Mouse (Mus musculus) retina, postnatal 7 days (tissue): ENCODE data around the gene Tmem164.

Experiments used
- DNase-seq: peaks from one replicate; pipeline ENCODE4 v3.0.0-alpha.2; 2012; ENCODE audit warnings: low read depth, low spot score

The Tmem164 gene

GRCm38 (mm10) chrX:142748574-142748973 lies 67.4 kb downstream of the Tmem164 start:
- no peak for DNase-seq

GRCm38 (mm10) chrX:142750775-142751174 lies 69.6 kb downstream of the Tmem164 start:
- no peak for DNase-seq

DNA sequence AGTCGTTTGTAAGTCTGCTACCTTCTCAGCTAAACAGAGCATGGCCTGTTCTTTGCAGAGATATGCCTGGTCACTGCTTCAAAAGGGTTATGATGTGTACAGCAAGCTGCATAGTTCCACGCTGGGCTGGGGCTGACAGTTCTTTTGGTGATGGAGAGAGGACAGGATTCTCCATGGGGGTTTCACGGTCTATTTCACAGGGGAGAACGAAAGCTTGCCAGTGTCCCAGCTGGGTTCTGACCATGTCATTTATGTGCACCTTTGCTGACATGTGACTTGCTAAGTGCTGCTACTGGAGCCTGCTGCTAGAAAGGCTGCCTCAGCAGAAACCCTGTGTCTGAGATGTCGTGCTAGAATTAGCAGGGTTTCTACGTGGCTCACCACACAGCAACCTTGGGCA lies 74.3 kb downstream of the Tmem164 start:
- no peak for DNase-seq

DNA sequence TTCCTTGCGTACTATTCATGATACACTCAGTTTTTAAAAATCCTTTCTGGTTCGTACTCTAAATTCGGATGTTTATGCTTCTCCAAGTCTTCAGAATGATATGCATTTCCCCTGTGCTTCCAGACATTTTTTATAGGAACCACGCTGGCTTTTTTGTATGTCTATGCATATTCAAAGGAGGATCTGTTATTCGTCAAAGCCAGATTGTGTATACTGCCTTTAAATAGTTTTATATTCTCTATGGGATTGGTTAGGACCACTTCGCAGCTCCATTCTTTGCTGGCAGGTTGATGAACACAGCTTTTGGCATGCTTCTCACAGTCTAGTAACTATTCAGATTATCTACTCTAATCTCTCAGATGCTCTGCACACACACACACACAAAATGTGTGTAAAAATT lies 79.2 kb downstream of the Tmem164 start:
- DNase-seq, result no peak

GRCm38 (mm10) chrX:142763337-142763736 lies 82.1 kb downstream of the Tmem164 start:
- DNase-seq, result no peak

- no peak for DNase-seq
These were observed 88.5 kb downstream of the Tmem164 start for GRCm38 (mm10) chrX:142769698-142770097.

- no peak for DNase-seq
These were observed 92.5 kb downstream of the Tmem164 start for GRCm38 (mm10) chrX:142773658-142774057.

- no peak for DNase-seq
These were observed 94.9 kb downstream of the Tmem164 start for GRCm38 (mm10) chrX:142776131-142776530.

DNA sequence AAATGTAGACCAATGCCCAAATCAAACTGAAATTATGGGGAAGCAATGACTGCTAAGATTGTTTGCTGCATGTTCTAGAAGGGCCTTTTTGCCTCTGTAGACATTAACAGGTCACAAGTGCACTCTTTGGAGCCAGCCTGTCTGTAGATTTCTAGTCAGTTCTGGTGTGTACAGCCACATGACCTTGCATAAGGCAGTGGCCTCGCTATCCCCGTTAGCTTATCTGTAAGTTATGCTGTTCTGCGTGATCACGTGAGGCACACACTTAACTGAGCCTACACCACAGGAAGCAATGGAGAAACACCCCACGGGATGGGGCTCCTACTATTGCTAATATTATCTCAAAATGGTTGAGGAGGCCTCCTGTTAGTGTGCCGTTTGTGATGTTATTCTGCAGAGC lies 97.4 kb downstream of the Tmem164 start:
- DNase-seq, result no peak

GRCm38 (mm10) chrX:142786160-142787052 lies 105.2 kb downstream of the Tmem164 start:
- no peak for DNase-seq

DNA sequence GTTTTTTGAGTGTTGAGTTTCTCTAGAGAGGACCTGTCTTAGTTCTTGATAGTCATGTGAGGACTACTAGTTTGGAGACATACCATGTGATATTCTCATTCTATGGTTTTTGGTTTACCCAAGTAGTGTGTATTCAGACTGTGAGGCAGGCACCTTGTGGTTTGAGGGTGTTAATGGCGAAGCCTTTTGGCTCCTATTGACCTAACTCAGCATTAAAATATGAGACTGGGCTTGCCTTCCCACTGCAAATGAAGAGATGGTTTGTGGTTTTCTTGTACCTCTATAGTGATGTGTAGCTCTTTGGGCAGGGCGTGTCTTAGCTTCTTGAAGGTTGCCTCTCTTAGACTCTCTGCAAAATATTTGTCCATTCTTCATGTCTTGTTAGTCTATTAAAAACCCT lies 111.0 kb downstream of the Tmem164 start:
- no peak for DNase-seq

GRCm38 (mm10) chrX:142794069-142794610 lies 112.9 kb downstream of the Tmem164 start:
- DNase-seq, result no peak

GRCm38 (mm10) chrX:142804596-142804995 lies 123.4 kb downstream of the Tmem164 start:
- no peak for DNase-seq

DNA sequence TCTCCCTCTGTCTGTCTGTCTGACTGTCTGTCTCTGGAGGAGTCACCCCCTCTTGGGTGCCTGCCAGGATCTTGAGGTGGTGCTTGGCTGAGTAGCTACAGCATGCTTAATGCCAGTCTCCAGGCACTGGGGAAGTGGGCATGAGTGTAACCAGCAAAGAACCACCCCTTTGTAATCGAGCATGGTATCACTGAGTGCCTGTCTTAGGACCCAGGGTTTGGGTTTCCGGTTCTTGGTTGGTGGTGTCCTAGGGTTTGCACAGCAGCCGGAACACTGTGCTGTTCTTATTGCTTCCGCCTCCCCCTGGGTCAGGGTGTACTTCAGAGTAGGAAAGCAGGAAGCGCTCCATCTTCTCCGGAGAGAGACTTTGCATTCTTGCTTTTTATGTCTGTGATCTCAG lies 124.9 kb downstream of the Tmem164 start:
- DNase-seq, result no peak

- no peak for DNase-seq
These were observed 125.4 kb downstream of the Tmem164 start for GRCm38 (mm10) chrX:142806620-142807061.

- peak; percentile 53 for DNase-seq
These were observed 127.2 kb downstream of the Tmem164 start for GRCm38 (mm10) chrX:142808411-142808810.

GRCm38 (mm10) chrX:142813146-142813545 lies 131.9 kb downstream of the Tmem164 start:
- DNase-seq, result peak; percentile 29

DNA sequence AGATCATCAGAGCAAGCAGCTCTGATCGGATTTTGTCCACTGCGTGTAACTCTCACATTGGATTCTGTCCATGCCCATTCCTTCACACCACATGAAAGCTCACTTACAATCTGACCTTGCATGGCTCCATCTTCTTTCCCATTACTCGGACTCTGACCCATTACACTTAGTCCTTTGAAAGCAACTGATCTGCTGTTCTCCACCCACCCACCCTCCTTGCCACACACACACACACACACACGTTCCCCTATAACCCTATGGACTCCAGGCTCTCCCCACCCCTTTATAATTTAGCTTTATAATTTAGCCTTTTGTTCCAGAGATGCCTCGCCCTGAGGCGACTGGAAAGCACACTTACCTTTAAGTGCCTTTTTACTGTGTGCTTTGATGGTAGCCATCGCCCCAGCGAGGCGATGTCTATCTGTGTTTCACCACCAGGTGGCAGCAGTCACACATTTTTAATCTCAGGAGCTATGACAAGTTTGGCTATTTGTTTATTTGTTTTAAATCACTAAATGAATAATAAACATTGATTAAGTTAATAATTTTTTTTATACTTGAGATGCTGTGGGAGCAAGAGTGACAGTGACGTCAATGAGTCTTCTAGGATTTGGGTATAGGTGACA lies 137.0 kb downstream of the Tmem164 start:
- DNase-seq, result peak; percentile 29

- no peak for DNase-seq
These were observed 140.0 kb downstream of the Tmem164 start for GRCm38 (mm10) chrX:142821239-142821638.

- no peak for DNase-seq
These were observed 140.6 kb downstream of the Tmem164 start for GRCm38 (mm10) chrX:142821846-142822245.

GRCm38 (mm10) chrX:142825309-142825708 lies 144.1 kb downstream of the Tmem164 start:
- DNase-seq, result no peak

DNA sequence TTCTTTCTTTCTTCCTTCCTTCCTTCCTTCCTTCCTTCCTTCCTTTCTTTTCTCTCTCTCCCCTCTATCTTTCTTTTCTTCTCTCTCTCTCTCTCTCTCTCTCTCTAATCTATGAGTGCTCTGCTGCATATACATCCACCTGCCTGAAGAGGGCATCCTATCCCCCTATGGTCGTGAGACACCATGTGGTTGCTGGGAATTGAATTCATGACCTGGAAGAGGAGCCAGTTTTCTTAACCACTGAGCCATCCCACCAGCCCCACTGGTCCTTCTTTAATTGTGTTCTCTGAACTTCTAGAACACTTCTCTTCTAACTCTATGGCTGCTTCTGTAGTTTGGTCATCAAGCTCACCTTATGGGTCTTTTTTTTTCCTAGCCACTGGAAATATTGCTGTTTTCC lies 146.4 kb downstream of the Tmem164 start:
- no peak for DNase-seq
